Mouse (Mus musculus): ENCODE results near the gene Myo10. TPM values are rescaled to one million over a fixed set of nuclear protein-coding genes. Genes with fewer than 3 reads are reported as not detected.

The Myo10 gene
- polyA plus RNA-seq, 1 experiment from 2014 or later = 42.5 TPM

GRCm38 (mm10) chr15:25805336-25806110 lies 183.2 kb downstream of the Myo10 start:
- no peaks in the 10 kb centered on the region for H3K27me3 ChIP-seq
- no peak overlapping the region for H3K4me2 ChIP-seq
- peaks cover 98% of the 10 kb centered on the region for H3K36me3 ChIP-seq
- H3K4me1 ChIP-seq (replicated peaks) = peaks cover 11% of the 10 kb centered on the region; the same call in 1 of the 2 replicates
- H3K9ac ChIP-seq (replicated peaks) = no peak overlapping the region
- WGBS = 84% methylated on average over 21 of the region's 21 CpGs
- no peak overlapping the region for H3K27ac ChIP-seq
- H3K9me3 ChIP-seq = no peaks in the 10 kb centered on the region
- no peak overlapping the region for H3K4me3 ChIP-seq (replicated peaks)
- no peak for ATAC-seq (ENCODE audit: insufficient number of reproducible peaks, insufficient read depth, low FRiP score, low TSS enrichment, low read depth)

- WGBS = 86% methylated on average over 17 of the region's 17 CpGs
- ATAC-seq (ENCODE audit: insufficient number of reproducible peaks, insufficient read depth, low FRiP score, low TSS enrichment, low read depth) = no peak
- H3K4me3 ChIP-seq (replicated peaks) = no peak overlapping the region
These were observed 184.0 kb downstream of the Myo10 start for GRCm38 (mm10) chr15:25806363-25806762.

DNA sequence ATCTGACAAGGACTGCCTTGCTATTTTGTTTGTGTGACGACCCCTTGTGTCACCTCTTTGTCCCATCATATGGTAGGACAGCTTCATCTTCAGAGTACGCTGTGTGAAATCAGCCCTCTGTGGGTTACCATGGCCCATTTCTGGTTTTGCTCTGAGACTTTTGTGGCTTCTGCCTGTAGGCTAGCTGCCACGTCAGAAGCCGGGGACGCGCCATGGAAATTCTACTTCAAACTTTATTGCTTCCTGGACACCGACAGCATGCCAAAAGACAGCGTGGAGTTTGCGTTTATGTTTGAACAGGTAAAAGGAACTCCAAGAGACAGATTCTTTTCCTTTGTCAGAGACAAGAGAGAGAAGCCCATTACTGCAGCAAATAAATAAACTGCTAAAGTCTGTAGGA lies 184.6 kb downstream of the Myo10 start:
- H3K4me1 ChIP-seq (replicated peaks) = peaks cover 11% of the 10 kb centered on the region; the same call in 1 of the 2 replicates
- 90% methylated on average over 9 of the region's 9 CpGs for WGBS
- no peak for ATAC-seq (ENCODE audit: insufficient number of reproducible peaks, insufficient read depth, low FRiP score, low TSS enrichment, low read depth)

More at GRCm38 (mm10) chr15:25806363-25806762, 184.0 kb downstream of the Myo10 start:
- Histone ChIP-seq H3K36me3 (peaks cover 98% of the 10 kb centered on the region), H3K27ac (no peak overlapping the region), H3K9me3 (no peaks in the 10 kb centered on the region), H3K4me1 (replicated peaks) (peaks cover 11% of the 10 kb centered on the region; the same call in 1 of the 2 replicates), H3K4me2 (no peak overlapping the region), H3K9ac (replicated peaks) (no peak overlapping the region), H3K27me3 (no peaks in the 10 kb centered on the region)

GRCm38 (mm10) chr15:25808677-25809460 lies 186.5 kb downstream of the Myo10 start:
- H3K9me3 ChIP-seq = no peaks in the 10 kb centered on the region
- H3K4me2 ChIP-seq = no peak overlapping the region
- no peak overlapping the region for H3K9ac ChIP-seq (replicated peaks)
- no peak overlapping the region for H3K27ac ChIP-seq
- no peaks in the 10 kb centered on the region for H3K4me1 ChIP-seq (replicated peaks)
- WGBS = 89% methylated on average over 20 of the region's 20 CpGs
- no peaks in the 10 kb centered on the region for H3K27me3 ChIP-seq
- no peak overlapping the region for H3K4me3 ChIP-seq (replicated peaks)
- peaks cover 97% of the 10 kb centered on the region for H3K36me3 ChIP-seq
- no peak for ATAC-seq (ENCODE audit: insufficient number of reproducible peaks, insufficient read depth, low FRiP score, low TSS enrichment, low read depth)

More for the DNA sequence above, 184.6 kb downstream of the Myo10 start:
- Histone ChIP-seq H3K9me3 (no peaks in the 10 kb centered on the region), H3K9ac (replicated peaks) (no peak overlapping the region), H3K27ac (no peak overlapping the region), H3K27me3 (no peaks in the 10 kb centered on the region), H3K4me3 (replicated peaks) (no peak overlapping the region), H3K36me3 (peaks cover 98% of the 10 kb centered on the region), H3K4me2 (no peak overlapping the region)

DNA sequence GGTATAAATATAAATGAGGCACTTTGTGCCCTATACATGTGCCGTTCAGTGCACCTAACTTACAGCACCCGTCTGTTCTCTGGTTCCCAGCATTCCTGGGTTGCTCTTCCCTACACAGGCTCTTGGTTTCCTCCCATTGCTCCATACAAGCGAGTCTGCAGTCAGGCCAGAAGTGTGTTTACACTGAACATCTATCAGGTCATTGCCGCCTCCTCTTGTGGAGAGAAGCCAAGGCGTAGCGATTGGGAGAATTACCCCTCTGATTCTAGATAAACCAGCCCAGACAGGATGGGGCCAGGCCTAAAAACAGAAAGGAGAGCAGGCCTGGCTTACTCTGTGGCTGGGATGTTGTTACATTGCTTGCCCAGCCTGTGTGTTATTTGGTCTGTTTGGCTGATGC lies 187.3 kb downstream of the Myo10 start:
- WGBS = 86% methylated on average over 6 of the region's 6 CpGs

GRCm38 (mm10) chr15:25811834-25812250 lies 189.5 kb downstream of the Myo10 start:
- H3K36me3 ChIP-seq = peaks cover 90% of the 10 kb centered on the region
- H3K27ac ChIP-seq = no peak overlapping the region
- no peak overlapping the region for H3K4me3 ChIP-seq (replicated peaks)
- 90% methylated on average over 11 of the region's 11 CpGs for WGBS
- no peak overlapping the region for H3K9ac ChIP-seq (replicated peaks)
- H3K4me2 ChIP-seq = no peak overlapping the region
- H3K4me1 ChIP-seq (replicated peaks) = no peaks in the 10 kb centered on the region
- no peak for ATAC-seq (ENCODE audit: insufficient number of reproducible peaks, insufficient read depth, low FRiP score, low TSS enrichment, low read depth)
- no peaks in the 10 kb centered on the region for H3K27me3 ChIP-seq
- peaks cover 11% of the 10 kb centered on the region for H3K9me3 ChIP-seq

More for the DNA sequence above, 187.3 kb downstream of the Myo10 start:
- no peak for ATAC-seq (ENCODE audit: insufficient number of reproducible peaks, insufficient read depth, low FRiP score, low TSS enrichment, low read depth)
- Histone ChIP-seq H3K27ac (no peak overlapping the region), H3K36me3 (peaks cover 96% of the 10 kb centered on the region), H3K9me3 (no peaks in the 10 kb centered on the region), H3K27me3 (no peaks in the 10 kb centered on the region), H3K4me2 (no peak overlapping the region), H3K9ac (replicated peaks) (no peak overlapping the region), H3K4me1 (replicated peaks) (no peaks in the 10 kb centered on the region), H3K4me3 (replicated peaks) (no peak overlapping the region)

DNA sequence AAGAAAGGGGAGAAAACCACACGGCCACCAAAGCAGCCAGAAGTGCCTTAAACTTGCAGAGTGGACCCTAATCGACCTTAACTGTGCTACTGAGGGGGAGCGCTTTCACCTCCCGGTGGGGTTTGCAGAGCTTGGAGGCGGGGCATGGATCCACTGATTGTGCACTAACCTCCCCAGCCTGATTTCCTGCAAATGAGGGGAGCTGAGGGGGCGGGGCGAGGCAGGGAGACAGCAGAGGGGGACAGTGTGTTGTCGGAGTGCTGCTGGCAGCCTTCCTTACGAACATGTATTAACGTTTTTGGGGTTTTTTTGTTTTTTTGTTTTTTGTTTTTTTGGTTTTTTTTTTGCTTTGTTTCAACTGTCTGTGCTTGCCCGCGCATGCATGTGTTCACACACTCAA lies 190.2 kb downstream of the Myo10 start:
- Histone ChIP-seq H3K4me3 (replicated peaks) (no peak overlapping the region), H3K36me3 (peaks cover 84% of the 10 kb centered on the region), H3K4me2 (no peak overlapping the region), H3K27ac (no peak overlapping the region), H3K27me3 (no peaks in the 10 kb centered on the region), H3K4me1 (replicated peaks) (no peaks in the 10 kb centered on the region), H3K9ac (replicated peaks) (no peak overlapping the region), H3K9me3 (peaks cover 11% of the 10 kb centered on the region)
- 70% methylated on average over 12 of the region's 12 CpGs for WGBS
- no peak for ATAC-seq (ENCODE audit: insufficient number of reproducible peaks, insufficient read depth, low FRiP score, low TSS enrichment, low read depth)

DNA sequence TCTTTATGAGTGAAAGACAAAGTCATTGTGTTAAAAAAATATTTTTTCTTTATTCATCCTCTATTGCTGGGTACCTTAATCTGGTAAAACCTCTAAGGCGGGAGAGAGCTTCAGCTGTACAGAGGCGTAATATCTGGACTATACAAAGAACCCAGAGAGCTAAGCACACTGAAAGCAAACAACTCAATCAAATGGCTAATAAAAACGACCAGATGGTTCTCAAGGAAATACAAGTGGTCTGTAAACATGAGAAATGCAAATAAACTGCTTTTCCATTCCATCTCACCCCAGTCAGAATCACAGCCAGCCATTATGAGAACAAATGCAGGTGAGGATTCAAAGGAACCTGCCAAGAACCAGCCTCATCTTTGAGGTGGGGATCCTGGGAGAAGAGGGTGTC lies 192.2 kb downstream of the Myo10 start:
- H3K27ac ChIP-seq = no peak overlapping the region
- H3K9me3 ChIP-seq = peaks cover 19% of the 10 kb centered on the region
- ATAC-seq (ENCODE audit: insufficient number of reproducible peaks, insufficient read depth, low FRiP score, low TSS enrichment, low read depth) = no peak
- H3K4me1 ChIP-seq (replicated peaks) = no peaks in the 10 kb centered on the region
- no peak overlapping the region for H3K9ac ChIP-seq (replicated peaks)
- H3K4me2 ChIP-seq = no peak overlapping the region
- WGBS = 58% methylated on average over 3 of the region's 3 CpGs
- H3K27me3 ChIP-seq = no peaks in the 10 kb centered on the region
- H3K36me3 ChIP-seq = peaks cover 63% of the 10 kb centered on the region
- H3K4me3 ChIP-seq (replicated peaks) = no peak overlapping the region

- Histone ChIP-seq H3K9me3 (peaks cover 19% of the 10 kb centered on the region), H3K27me3 (no peaks in the 10 kb centered on the region), H3K36me3 (peaks cover 36% of the 10 kb centered on the region), H3K4me1 (replicated peaks) (no peaks in the 10 kb centered on the region), H3K9ac (replicated peaks) (no peak overlapping the region), H3K4me2 (no peak overlapping the region), H3K4me3 (replicated peaks) (no peak overlapping the region), H3K27ac (no peak overlapping the region)
- ATAC-seq (ENCODE audit: insufficient number of reproducible peaks, insufficient read depth, low FRiP score, low TSS enrichment, low read depth) = no peak
- WGBS = 97% methylated on average over 2 of the region's 2 CpGs
These were observed 194.9 kb downstream of the Myo10 start for GRCm38 (mm10) chr15:25817191-25817590.

DNA sequence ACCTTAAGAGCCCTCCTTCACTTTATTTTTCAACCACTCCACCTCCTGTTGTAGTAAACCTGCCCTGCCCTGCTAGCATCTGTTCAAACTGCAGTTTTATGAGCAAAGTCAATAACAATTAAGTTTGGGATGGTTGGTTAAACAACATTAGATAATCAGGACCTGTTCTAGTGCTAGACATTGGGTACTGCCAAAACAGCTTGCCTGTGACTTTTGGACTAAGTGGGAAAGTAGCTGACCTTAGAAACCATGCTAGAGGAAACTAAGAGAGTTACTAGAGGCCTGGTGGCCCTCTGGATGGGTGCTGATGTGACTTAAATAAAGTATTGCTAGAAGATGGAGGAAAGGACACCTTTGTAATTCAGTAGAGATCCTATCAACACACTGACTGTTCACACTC lies 199.7 kb downstream of the Myo10 start:
- H3K4me2 ChIP-seq = no peak overlapping the region
- peaks cover 8% of the 10 kb centered on the region for H3K9me3 ChIP-seq
- H3K4me1 ChIP-seq (replicated peaks) = no peaks in the 10 kb centered on the region
- H3K4me3 ChIP-seq (replicated peaks) = no peak overlapping the region
- no peaks in the 10 kb centered on the region for H3K36me3 ChIP-seq
- no peak overlapping the region for H3K9ac ChIP-seq (replicated peaks)
- no peak overlapping the region for H3K27ac ChIP-seq
- no peaks in the 10 kb centered on the region for H3K27me3 ChIP-seq
- ATAC-seq (ENCODE audit: insufficient number of reproducible peaks, insufficient read depth, low FRiP score, low TSS enrichment, low read depth) = no peak

GRCm38 (mm10) chr15:25822656-25823055 lies 200.3 kb downstream of the Myo10 start:
- Histone ChIP-seq H3K9ac (replicated peaks) (no peak overlapping the region), H3K36me3 (no peaks in the 10 kb centered on the region), H3K4me1 (replicated peaks) (no peaks in the 10 kb centered on the region), H3K4me3 (replicated peaks) (no peak overlapping the region), H3K27ac (no peak overlapping the region), H3K27me3 (no peaks in the 10 kb centered on the region), H3K9me3 (peaks cover 8% of the 10 kb centered on the region), H3K4me2 (no peak overlapping the region)
- 62% methylated on average over 3 of the region's 3 CpGs for WGBS
- no peak for ATAC-seq (ENCODE audit: insufficient number of reproducible peaks, insufficient read depth, low FRiP score, low TSS enrichment, low read depth)
